Mouse (Mus musculus): ENCODE measurements around the gene Trit1. TPM values are rescaled to one million over a fixed set of nuclear protein-coding genes. Genes with fewer than 3 reads are reported as not detected.

The Trit1 gene
- polyA plus RNA-seq, 1 experiment: 20.4 TPM

DNA sequence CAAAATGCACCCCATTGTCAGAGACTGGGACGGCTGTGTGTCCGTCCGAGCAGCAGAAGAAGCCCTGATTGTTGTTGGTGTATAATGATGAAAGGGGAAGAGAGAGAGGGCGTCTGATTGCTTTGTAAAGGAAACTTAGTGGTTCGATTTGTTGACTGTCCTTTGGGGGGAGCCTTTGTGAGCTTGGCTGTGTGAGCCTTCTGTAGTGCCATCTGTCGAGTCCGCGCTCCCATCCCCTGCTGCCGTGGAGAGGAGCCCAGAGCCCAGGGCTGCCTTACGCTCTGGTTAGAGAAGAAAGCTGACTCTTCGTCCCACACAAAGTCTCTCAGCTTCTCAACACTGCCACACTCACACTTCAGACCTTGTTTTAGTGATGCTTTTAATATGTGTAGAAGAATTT, 36.8 kb downstream of the Trit1 start:
- TF ChIP-seq POLR2A (IDR thresholded peaks at IDR 0.05; ENCODE audit: borderline replicate concordance, extremely low read depth, insufficient read depth, insufficient read length, poor library complexity, severe bottlenecking) (no peak), CTCF (IDR thresholded peaks at IDR 0.05; ENCODE audit: borderline replicate concordance, extremely low read depth, insufficient read depth, insufficient read length) (no peak)
- DNase-seq (ENCODE audit: low read depth): peak; percentile 89

DNA sequence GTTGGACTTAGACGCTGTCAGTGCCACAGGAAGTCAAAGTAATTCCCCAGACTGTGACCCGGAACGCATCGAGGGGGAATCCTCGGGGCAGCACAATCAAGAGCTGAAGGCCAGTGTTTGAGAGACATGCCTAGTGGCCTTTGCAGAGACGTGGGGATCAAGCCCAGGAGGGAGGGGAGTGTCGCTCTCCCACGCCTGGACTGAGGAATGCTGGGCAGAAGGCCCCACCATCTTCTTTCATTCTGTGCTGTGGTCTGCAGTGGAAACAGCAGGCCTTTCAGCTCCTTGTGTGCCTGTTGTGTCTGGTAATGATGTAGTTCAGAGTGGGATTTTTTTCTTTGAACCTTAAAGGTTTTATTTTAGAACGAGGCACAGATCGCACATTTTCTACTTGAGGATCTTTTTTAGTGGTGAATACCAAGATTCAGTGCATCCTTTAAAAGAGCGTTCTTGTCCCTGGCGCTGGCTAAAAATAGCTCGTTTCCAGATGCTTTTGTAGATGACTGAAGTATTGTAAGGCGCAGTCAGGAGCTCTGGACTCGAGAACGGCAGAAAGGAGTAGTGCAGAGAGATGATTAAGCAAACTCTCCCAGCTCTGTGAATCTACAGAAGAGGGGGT, 37.9 kb downstream of the Trit1 start:
- no peak for TF ChIP-seq POLR2A (IDR thresholded peaks at IDR 0.05; ENCODE audit: borderline replicate concordance, extremely low read depth, insufficient read depth, insufficient read length, poor library complexity, severe bottlenecking)
- no peak for TF ChIP-seq CTCF (IDR thresholded peaks at IDR 0.05; ENCODE audit: borderline replicate concordance, extremely low read depth, insufficient read depth, insufficient read length)
- peak; percentile 73 for DNase-seq (ENCODE audit: low read depth)

DNA sequence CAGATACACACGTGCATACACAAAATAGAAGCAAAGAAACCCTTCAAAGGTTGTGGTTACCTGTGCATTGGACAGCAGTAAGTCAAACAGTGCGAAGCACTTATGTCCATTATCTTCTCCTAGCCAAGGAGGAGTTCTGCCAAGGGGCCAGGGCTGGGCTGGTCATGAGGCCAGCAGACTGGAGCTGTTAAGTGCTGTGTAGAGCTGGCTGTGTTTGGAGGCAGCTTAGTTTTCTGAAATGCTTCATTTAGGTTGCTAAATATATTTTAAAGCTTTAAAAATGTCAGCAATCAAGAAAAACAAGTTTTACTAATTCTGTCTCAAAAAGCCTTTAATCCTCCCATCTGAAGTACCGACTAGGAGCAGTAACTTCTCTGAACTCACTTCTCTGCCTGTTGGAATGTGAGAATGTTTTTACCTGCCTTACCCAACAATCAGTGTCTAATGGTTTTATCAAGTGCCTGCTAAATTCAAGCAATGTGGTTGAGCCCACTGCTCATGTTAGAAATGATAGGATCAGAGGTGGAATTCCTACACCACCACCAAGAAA, 40.2 kb downstream of the Trit1 start:
- TF ChIP-seq CTCF (IDR thresholded peaks at IDR 0.05; ENCODE audit: borderline replicate concordance, extremely low read depth, insufficient read depth, insufficient read length): no peak
- DNase-seq (ENCODE audit: low read depth): no peak

DNA sequence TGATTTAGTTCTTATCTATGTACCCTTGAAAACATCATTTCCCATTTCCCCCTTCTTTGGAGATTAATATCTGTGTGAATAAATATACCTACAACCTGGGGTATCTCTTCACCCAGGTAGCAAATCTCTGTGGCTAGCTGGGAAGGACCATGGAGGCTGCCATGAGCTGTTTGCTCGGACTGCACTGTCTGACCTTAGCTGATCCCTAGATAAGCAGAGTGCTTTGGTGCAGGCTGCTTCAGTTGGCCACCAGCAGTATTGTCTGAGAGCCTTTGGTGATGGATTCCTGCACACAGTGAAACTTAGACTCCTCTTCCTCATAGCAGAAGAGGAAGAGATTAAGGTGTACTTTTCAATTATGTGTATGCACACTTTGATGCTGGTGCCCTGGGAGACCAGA, 41.6 kb downstream of the Trit1 start:
- TF ChIP-seq CTCF (IDR thresholded peaks at IDR 0.05; ENCODE audit: borderline replicate concordance, extremely low read depth, insufficient read depth, insufficient read length) (no peak), POLR2A (IDR thresholded peaks at IDR 0.05; ENCODE audit: borderline replicate concordance, extremely low read depth, insufficient read depth, insufficient read length, poor library complexity, severe bottlenecking) (no peak)
- no peak for DNase-seq (ENCODE audit: low read depth)

DNA sequence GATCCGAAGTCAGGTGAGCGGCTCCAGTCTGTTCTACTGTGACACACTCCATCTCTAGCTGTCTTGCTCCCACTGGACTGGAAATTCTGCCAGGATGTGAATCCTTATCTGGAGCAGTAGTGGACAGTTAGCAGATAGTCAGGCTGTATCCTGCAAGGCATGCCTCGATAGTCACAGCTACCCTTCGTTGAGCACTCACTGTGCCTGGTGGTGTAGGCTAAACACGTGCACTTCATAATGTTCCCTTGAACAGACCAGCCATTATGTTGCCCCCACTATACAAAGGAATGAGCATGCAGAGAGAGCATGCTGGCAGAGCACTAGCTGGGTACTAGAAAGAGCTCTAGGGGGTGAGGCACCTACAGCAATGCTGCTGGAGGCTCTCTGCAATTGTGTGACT, 45.3 kb downstream of the Trit1 start:
- TF ChIP-seq CTCF (IDR thresholded peaks at IDR 0.05; ENCODE audit: borderline replicate concordance, extremely low read depth, insufficient read depth, insufficient read length): no peak

DNA sequence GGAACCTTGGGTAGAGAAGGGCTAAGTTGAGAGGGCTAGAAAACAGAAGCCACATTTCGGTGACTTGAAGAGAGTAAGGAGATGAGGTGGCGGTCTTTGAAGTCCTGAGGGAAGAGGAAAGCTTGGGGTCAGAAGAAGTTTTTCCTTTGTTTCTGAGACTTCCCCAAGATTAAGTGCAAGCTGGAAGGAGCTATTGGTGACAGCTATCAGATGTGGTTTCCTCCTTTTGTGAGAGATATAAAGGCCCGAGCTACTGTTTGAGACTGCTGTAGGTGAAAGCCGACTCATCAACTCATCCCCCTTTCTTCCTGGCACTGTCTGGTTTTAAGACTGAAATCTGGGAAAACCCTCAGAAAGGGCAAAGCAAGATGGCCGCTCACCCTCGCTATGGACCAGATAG, 52.2 kb downstream of the Trit1 start:
- TF ChIP-seq CTCF (IDR thresholded peaks at IDR 0.05; ENCODE audit: borderline replicate concordance, extremely low read depth, insufficient read depth, insufficient read length): no peak
- no peak for TF ChIP-seq POLR2A (IDR thresholded peaks at IDR 0.05; ENCODE audit: borderline replicate concordance, extremely low read depth, insufficient read depth, insufficient read length, poor library complexity, severe bottlenecking)

More for the DNA sequence above, 45.3 kb downstream of the Trit1 start:
- peak; percentile 19 for DNase-seq (ENCODE audit: low read depth)

DNA sequence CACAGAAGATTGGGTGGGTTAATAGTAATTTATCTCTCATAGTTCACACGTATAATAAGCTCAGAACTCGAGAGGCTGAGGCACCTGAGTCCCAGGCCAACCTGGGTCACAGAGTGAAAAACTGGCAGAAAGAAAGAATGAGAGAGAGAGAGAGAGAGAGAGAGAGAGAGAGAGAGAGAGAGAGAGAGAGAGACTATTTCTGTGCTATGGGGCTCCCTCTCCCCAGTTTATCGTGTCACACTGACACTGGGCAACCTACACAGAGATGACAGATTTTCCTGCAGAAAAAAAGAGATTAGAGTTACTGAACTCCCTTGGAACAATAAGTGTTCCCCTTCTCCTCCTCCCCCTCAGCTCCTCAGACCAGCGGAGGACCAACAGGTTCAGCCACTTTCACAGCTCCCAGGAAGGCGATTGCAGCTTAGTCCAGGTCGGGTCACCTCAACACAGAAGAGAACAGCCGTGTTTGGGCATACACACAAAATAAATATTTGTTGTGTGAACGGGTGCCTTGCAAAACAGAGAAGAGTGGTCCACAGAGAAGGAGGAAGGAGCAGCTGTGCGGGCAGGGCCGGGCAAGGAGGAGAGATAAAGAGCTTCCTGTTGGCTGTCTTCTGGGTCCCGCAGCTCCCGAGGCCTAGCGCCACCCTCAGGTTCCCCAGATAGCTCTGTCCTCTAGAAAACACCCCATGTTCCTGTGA, 55.0 kb downstream of the Trit1 start:
- DNase-seq (ENCODE audit: low read depth): peak; percentile 74
- TF ChIP-seq CTCF (IDR thresholded peaks at IDR 0.05; ENCODE audit: borderline replicate concordance, extremely low read depth, insufficient read depth, insufficient read length): peak; percentile 47; the same call in 1 of the 2 replicates
- TF ChIP-seq POLR2A (IDR thresholded peaks at IDR 0.05; ENCODE audit: borderline replicate concordance, extremely low read depth, insufficient read depth, insufficient read length, poor library complexity, severe bottlenecking): no peak

More for the DNA sequence above, 52.2 kb downstream of the Trit1 start:
- no peak for DNase-seq (ENCODE audit: low read depth)

DNA sequence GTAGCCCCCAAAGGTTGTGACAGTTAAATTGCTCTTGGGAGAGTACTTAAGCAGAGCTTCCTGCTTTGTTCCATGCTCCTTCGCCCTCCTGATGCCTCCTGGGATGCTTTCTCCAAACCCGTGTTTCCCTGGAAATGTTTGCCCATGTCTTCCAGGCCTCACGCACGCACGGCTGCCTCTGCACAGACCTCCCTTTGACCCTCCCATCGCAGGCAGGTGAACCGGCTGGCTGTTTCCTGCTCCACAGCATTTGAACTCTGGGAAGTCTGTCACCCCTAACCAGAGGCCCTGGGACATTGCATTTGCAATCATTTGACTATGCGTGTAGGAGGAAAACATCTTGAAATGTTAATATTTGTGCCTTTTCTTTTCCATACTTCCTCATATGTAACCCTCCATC, 60.5 kb downstream of the Trit1 start:
- no peak for DNase-seq (ENCODE audit: low read depth)
- TF ChIP-seq POLR2A (IDR thresholded peaks at IDR 0.05; ENCODE audit: borderline replicate concordance, extremely low read depth, insufficient read depth, insufficient read length, poor library complexity, severe bottlenecking): no peak
- TF ChIP-seq CTCF (IDR thresholded peaks at IDR 0.05; ENCODE audit: borderline replicate concordance, extremely low read depth, insufficient read depth, insufficient read length): no peak

DNA sequence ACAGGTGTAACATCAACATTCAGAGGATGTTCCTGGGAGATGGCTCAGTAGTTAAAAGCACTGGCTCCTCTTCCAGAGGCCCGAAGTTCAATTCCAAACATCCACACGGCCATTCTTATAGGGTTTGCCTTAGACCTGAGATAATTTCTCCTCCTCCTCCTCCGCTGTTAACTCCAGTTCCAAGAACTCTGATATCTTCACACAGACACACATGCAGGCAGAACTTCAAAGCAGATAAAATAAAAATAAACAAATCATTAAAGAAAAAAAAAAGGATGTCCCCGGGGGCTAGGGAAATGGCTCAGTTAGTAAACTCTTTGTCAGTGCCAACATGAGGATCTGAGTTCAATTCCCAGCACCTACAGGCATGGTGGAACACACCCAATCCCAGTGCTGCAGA, 61.8 kb downstream of the Trit1 start:
- no peak for DNase-seq (ENCODE audit: low read depth)
- TF ChIP-seq CTCF (IDR thresholded peaks at IDR 0.05; ENCODE audit: borderline replicate concordance, extremely low read depth, insufficient read depth, insufficient read length): no peak
- TF ChIP-seq POLR2A (IDR thresholded peaks at IDR 0.05; ENCODE audit: borderline replicate concordance, extremely low read depth, insufficient read depth, insufficient read length, poor library complexity, severe bottlenecking): no peak

DNA sequence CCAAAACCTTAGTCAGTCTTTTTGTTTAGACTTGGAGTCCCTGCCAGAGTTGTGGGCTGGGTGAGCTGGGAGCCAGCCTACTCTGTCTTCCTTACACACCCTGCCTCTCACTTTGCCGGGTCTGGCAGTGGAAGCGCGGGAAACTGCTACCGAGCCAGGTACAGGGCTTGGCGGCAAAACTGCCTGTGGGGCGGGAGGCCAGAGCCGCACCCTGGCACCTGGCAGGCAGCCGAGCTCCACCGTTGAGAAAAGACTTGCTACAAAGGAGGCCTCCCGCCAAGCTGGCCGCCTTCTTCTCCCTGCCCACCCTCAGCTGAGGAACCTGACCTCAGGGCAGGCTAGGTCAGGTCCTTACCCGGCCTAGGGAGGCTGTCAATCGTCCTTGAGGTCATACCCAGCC, 64.4 kb downstream of the Trit1 start:
- DNase-seq (ENCODE audit: low read depth): peak; percentile 24
- no peak for TF ChIP-seq POLR2A (IDR thresholded peaks at IDR 0.05; ENCODE audit: borderline replicate concordance, extremely low read depth, insufficient read depth, insufficient read length, poor library complexity, severe bottlenecking)

DNA sequence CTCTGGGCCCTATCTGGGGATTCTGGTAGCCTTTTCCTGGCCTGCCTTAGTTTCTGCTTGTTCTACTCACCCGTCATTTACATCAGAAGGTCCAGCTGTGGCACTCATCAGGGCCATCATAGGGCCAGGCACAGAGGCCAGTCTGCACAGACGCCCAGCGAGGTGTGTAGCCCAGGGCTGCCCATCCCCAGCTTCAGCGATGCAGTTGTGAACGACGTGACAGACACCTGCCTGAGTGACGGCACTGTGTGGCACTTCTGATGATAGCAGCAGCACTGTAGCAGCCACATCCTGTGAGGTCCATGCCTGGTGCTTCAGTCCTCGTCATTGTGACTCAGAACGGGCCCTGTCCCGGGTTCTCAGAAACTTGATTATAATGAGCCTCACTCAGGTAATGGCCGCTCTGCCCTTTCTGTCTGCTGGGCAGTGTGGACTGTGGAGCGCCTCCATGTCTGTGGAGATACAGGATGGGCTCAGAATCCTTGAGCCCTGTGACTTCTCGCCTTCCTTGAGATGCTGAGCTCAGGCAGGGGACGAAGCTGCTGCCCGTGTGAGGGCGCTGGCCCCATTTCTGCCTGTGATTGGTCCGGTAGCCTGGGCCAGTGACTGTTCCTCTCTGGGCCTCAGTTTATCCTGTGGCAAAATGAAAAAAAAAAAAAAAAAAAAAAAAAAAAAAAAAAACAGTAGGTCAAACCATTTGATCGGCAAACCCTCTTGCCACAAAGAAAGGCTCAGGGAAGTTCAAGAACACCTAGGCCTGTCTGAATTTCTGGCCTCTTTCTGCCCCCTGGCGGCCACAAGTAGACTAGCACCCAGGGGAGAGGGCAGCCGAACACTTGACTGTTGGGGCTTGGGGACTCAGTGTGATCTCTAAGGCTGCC, 66.1 kb downstream of the Trit1 start:
- peak; percentile 87 for DNase-seq (ENCODE audit: low read depth)
- TF ChIP-seq CTCF (IDR thresholded peaks at IDR 0.05; ENCODE audit: borderline replicate concordance, extremely low read depth, insufficient read depth, insufficient read length) (peak; percentile 88), POLR2A (IDR thresholded peaks at IDR 0.05; ENCODE audit: borderline replicate concordance, extremely low read depth, insufficient read depth, insufficient read length, poor library complexity, severe bottlenecking) (no peak)
